Mouse (Mus musculus) embryo, embryonic 10.5 days (tissue): ENCODE data around the gene Dguok.

Experiments
- DNase-seq: peaks from one replicate; pipeline ENCODE4 v3.0.0-alpha.2; 2015; ENCODE audit warnings: low spot score

The Dguok gene

GRCm38 (mm10) chr6:83499078-83499477 lies 7.7 kb downstream of the Dguok start:
- no peak for DNase-seq

DNA sequence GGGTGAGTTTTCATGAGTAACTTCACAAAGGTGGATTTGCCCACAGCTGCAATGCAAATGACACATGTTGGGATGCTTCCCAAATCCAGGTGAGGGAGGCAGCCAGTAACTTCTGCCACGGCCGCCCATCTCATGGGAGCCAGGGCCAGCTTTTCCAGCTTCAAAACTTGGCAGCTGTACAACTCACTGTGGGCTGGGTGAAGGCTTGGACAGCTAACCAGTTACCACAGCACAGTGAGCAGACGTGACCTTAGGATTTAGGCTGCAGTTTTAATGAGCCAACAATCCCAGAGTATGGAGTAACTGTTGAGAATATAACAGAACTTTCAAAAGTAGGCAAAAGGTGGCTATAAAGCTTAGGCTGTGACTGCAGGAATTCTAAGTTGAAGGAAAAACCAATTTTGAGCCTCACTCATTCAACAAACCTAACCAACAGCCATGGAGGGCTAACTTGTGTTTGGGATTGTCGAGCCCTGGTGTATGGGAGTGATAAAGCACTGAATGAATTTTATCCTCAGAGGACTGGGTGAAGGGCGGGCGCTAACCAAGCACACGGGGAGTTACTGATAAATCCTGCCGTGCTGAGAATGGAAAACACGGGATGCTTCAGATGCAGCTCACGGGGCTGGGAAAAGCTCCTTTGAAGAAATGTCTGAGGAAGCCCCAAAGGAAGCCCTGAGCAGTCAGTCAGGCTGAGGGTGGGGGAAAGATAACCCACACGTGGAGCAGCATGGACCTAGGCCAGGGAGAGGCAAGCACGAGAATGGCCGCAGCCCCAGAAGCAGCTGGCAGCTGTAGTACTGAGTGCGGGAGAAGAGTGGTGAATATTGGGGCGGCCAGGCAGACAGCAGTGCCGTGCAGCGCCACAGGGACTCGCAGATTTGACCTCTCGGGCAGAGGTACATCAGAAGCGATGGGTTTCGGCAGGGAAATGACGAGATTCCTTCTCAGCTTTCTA lies 9.7 kb downstream of the Dguok start:
- no peak for DNase-seq

DNA sequence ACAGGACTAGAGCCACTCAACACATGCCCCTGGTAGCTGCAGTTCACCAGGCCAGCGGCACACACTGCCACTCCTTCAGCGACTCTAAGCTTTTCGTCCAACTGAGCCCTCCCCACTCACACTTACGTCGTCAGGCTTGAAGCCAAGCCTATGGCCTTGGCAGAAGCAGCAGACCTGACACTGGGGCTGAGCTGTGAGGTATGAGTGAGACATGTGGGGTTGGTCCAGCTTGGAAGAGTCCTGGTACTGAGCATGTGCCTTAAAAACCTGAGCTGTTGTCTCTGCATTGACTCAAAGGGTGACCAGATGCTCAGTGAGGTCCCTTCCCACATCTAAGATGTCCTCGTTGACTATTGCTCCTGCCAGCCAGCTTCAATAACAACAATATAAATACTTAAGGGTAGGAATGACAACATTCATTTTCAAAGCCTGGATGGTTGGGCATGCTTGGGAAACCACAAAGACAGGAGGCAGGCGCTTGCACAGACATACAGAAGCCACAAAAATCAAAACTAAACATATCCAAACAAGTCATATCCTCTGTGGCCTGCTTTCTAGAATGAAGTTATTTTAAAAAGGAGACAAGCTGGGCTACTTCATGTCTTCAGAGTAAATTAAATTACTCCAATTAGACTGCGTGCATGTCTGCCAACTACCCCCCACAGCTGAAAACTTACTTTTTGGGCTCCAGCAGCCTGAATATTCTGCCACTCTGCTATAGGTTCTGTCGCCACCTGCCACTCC lies 10.6 kb downstream of the Dguok start:
- DNase-seq: no peak

GRCm38 (mm10) chr6:83490622-83491021 lies 16.1 kb downstream of the Dguok start:
- DNase-seq: no peak

DNA sequence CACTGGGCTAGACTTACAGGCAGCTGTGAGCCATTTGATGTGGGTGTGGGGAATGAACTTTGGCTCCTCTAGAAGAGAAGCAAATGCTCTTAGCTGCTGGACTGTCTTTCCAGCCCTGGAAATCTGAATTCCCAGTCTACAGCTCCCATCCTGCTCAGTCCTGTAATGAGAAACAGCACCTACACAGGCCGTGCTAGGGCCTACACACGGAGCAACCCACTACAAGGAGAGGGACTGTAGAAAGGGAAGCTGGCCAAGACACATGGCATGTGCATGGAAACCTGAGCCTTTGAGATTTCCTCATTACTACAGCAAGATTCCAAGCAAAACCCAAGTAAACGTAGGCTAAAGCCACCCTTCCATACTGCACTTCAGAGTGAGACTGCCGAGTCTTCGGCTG lies 18.6 kb downstream of the Dguok start:
- no peak for DNase-seq

DNA sequence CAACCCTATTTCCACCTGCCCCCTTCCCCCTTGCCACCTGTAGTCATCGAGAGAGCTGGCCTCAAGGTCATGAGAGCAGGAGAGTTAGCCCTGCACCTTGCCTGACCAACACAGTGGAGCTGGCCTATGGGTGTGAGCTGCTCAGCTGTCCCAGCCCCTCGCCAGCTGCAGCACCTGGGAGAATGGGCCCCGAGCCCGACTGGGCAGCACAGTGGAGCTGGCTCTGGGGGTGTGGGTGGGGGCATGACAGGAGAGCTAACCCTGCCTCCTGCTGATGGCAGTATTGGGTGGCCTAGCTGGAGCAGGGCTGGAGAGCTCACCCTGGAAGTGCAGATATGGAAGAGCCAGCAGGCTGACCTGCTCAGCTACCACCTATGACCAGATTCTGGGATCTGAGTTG lies 19.5 kb downstream of the Dguok start:
- no peak for DNase-seq

DNA sequence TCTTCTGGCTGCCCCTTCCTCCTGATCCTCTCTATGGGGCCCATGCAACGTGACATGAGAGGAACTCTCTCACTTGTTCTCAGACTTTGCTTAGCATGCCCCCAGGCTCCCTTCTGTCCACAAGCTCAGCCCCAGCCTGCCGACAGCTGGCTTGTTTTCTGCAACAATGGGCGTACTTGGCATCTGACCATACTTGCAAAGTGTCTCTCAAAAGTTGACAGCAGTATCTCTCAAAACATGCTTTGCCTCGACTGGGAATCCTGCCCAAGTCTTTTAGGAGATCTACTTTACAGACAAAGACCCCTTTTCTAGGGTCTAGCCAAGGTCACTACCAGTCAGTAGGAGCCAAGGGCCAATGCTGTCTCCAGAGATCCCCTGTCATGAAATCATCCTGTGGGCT lies 20.9 kb downstream of the Dguok start:
- no peak for DNase-seq

GRCm38 (mm10) chr6:83483776-83484175 lies 23.0 kb downstream of the Dguok start:
- no peak for DNase-seq

GRCm38 (mm10) chr6:83482418-83483085 lies 24.2 kb downstream of the Dguok start:
- DNase-seq: peak; percentile 4

DNA sequence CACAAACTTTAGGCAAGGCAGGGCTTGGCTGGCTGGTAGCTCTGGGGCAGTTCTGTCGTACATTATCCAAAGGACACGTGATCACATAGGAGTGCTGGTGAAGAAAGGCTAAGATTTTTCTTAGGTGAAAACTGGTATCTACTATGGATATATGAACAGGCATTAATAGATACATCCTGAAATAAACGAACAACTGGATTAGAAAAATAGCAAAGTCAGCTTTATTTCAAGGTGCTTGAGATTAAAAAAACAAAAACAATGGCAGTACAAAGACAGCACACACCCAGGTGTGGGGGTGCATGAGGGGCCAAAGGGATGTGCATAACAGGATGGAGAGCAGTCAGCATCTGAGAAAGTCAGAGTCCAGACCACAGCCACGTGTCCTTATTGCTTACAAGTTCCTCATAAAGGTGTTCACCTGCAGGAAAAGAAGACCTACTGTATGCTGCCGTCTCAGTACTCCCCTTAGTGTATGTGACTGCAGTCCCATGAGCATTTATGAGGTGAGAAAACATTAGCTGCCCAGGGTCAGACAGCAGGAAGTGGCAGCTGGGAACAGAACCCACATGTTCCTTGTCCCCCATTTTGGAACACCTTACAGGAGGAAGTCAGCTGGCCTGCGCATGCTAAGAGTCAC lies 26.6 kb downstream of the Dguok start:
- DNase-seq: no peak

GRCm38 (mm10) chr6:83479193-83479592 lies 27.6 kb downstream of the Dguok start:
- DNase-seq: no peak

DNA sequence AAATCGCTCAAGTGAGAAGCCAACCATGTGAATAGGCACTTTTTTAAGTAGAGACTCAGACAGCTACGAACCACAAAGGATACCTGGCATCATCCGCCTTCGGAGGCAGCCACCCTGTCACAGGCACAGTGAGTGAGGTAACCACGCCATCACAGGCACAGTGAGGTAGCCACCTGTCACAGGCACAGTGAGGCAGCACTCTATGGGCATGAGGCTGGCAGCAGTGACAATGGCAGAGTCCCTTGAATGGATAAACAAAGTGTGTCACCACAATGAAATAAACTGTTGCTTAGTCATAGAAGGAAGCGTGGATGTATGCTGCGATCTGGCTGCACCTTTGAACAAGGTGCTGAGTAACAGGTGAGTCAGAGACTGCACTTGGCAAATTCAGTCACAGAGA lies 28.1 kb downstream of the Dguok start:
- no peak for DNase-seq

GRCm38 (mm10) chr6:83478217-83478616 lies 28.6 kb downstream of the Dguok start:
- peak; percentile 7 for DNase-seq

GRCm38 (mm10) chr6:83475431-83475830 lies 31.3 kb downstream of the Dguok start:
- DNase-seq: no peak

DNA sequence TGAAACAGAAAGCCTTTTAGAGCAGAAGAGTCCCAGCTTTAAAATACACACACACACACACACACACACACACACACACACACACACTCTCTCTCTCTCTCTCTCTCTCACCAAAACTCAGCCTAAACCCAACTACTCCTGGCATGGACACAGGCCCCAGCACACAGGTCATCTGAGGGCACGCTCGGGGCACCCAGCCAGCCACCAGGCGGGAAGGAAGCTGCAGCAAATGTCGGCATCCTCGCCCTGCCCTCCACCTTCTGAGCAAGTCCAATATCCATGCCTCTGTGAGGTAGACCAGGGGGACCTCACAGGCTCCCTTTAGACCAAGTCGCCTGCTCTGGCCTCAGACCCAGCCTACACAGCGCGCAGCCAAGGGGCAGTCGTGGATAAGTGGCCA lies 33.5 kb downstream of the Dguok start:
- no peak for DNase-seq

- no peak for DNase-seq
Measured at GRCm38 (mm10) chr6:83471739-83472138, 35.0 kb downstream of the Dguok start.

DNA sequence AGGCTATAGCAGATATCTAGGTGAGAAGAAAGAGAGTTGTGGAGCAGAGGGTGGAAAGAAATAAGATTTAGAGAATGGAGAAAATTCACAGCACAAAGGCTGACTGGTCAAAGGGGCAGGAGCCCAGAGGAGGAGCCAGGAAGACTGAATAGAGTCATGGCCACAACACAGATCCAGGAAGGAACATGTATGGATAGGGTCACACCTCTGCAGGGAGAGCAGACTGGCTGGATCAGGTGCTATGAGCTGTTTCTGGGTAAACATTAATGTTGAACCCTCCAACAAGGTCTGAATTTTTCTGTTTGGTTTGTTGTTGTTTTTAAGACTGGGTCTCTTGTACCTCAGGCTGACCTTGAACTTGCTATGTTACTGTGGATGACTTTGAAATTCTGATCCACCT lies 42.8 kb downstream of the Dguok start:
- no peak for DNase-seq

DNA sequence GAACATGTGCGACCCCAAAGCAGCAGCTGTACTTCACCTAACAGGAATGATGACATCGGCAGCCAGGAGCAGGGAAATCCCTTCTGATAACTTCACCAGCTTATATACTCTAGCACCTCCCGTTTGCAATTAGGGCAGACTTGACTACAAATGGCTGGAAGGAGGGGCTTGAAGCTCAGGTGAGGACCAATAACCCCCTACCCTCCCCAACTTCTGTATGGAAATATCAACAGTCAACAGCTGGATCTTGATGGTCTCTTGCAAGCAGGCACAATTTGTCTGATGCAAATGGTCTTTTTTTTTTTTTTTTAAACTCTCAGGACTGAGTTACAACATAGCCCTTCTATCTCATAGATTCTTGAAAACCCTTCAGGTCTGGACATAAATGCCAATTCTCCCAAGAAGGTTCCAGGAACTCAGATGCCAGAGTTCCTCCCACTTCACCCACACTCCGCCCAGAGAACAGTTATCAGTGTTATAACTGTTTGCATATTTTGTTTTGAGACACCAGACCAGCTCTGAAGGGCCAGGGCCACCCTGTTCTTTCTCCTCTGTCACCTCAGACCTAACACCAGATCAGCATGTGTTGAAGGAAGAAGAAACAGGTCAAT lies 47.6 kb downstream of the Dguok start, which contains the start of gene Tet3:
Gene Tet3 (minus strand): TSS at position 51 of the 611 bp plus-strand sequence.
- DNase-seq: no peak

DNA sequence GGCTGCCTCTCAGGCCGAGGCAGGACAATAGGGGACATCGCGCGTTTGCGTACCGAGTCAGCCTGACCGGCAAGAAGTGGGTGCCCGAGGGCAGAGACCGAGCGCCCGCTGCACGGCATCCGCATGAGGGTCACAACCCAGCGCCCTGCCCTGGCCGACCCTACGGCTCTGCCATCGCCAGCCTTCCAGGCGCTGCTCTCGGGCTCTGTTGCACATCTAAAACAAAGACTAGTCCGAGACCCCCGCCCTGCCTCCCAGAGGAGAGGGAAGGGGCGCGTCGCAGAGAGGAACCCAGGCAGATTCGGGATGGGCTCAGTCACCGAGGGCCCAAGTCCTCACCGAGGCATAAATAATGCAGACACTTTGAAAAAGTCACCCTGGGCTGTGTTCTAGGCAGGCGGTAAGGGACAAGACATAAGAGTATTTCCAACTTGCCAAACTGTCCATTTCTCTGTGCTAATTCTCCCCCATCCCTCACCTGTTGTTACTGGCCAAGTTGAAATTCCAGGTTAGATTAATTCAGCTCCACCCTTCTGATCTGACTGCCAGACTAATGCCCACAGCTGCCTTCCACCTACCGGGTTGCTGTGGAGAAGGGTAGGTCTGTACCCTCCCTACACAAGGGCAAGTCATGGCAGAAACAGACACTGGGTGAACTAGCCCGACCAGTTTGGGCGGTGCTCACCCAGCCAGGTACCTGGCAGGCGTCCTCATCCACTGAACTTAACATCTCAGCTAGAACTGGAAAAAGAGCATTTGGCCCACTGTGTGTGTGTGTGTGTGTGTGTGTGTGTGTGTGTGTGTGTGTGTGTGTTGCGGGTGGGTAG lies 49.6 kb downstream of the Dguok start:
- DNase-seq: peak; percentile 63

DNA sequence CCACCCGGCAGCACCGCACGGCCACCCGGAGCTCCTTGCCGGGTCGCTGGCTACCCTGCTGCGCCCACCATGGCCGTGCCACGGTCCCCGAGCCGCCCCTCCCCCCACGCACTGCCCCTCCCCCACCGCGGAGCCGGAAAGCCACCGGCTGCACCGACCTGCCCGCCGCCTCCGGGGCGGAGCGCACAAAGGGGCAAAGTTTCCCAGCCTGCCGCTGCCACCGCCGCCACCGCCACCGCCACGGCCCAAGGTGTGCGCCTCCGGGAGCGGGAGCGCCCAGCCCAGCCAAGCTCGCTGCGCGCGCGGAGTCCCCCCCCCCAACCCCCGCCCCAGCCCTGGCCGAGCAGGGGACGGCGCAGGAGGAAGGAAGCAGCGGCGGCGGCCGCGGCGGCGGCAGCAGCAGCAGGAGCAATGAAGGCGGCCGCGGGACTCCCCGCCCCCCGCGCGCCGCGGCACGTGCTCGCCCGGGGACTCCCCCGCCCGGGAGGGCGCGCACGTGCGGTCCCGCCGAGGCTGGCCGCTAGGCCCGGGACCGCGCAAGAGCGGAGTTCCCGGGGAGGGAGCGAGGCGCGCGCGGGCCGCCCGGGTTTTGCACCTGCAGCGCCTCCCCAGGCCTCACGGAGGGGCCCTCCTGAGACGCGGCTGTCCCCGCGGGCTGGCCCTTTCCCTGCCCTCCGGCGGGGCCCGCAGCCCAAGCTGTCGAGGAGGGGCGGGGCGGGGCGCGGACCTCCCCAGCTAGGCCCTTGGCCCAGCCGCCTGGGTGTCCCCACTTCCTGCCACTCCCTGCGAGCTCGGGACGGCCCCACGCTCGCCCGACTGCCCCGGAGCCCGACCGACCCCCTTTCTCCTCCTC lies 50.4 kb downstream of the Dguok start:
- peak; percentile 80 for DNase-seq
